Mouse (Mus musculus): Measurements from ENCODE around the gene Snurf.

The Snurf gene

GRCm38 (mm10) chr7:60004606-60005330, at the start of gene Snurf, which contains the start of gene Gm38393:
Gene Snurf (minus strand): TSS chr7:60005049.
Gene Gm38393 (minus strand): TSS chr7:60005064.
- DNase-seq (ENCODE audit: low spot score), result peak; percentile 86

- DNase-seq (ENCODE audit: low spot score), result no peak
Measured at GRCm38 (mm10) chr7:60047481-60048201, 42.8 kb upstream of the Snurf start.

- no peak for DNase-seq (ENCODE audit: low spot score)
Measured at GRCm38 (mm10) chr7:60013186-60013585, 8.3 kb upstream of the Snurf start.

- DNase-seq (ENCODE audit: low spot score), result no peak
Measured at GRCm38 (mm10) chr7:60007727-60008360, 3.0 kb upstream of the Snurf start.

- DNase-seq (ENCODE audit: low spot score), result no peak
Measured at GRCm38 (mm10) chr7:60006262-60006661, 1.4 kb upstream of the Snurf start.

- peak; percentile 79 for DNase-seq (ENCODE audit: low spot score)
Measured at GRCm38 (mm10) chr7:60003921-60004605, 786 bp downstream of the Snurf start.

GRCm38 (mm10) chr7:60003006-60003865, 1.6 kb downstream of the Snurf start:
- DNase-seq (ENCODE audit: low spot score), result peak; percentile 67

GRCm38 (mm10) chr7:59978646-59979045, 26.2 kb downstream of the Snurf start:
- no peak for DNase-seq (ENCODE audit: low spot score)

All from embryo, embryonic 10 days (tissue).